Mouse (Mus musculus): ENCODE measurements at regions not wholly inside any gene's neighbourhood (a gene's known extent, or its start where the extent isn't known, plus 50 kb on each side); places are given as distances from the start of the nearest gene placed in this dataset.

GRCm38 (mm10) chrX:98375437-98375836 is 226.9 kb downstream of the Ar start:
- no peak for ATAC-seq (replicated peaks; ENCODE audit: poor library complexity)

GRCm38 (mm10) chrX:98380247-98380905 is 231.8 kb downstream of the Ar start:
- ATAC-seq (replicated peaks; ENCODE audit: poor library complexity), result peak; percentile 57

- ATAC-seq (replicated peaks; ENCODE audit: poor library complexity), result no peak
These were observed 235.4 kb downstream of the Ar start for GRCm38 (mm10) chrX:98384017-98384416.

GRCm38 (mm10) chrX:98392376-98392775 is 243.8 kb downstream of the Ar start:
- no peak for ATAC-seq (replicated peaks; ENCODE audit: poor library complexity)

- no peak for ATAC-seq (replicated peaks; ENCODE audit: poor library complexity)
These were observed 260.5 kb downstream of the Ar start for GRCm38 (mm10) chrX:98409090-98409489.

- no peak for ATAC-seq (replicated peaks; ENCODE audit: poor library complexity)
These were observed 270.9 kb downstream of the Ar start for GRCm38 (mm10) chrX:98419437-98419836.

- ATAC-seq (replicated peaks; ENCODE audit: poor library complexity), result no peak
These were observed 303.5 kb downstream of the Ar start for GRCm38 (mm10) chrX:98452026-98452425.

- no peak for ATAC-seq (replicated peaks; ENCODE audit: poor library complexity)
These were observed 328.1 kb downstream of the Ar start for GRCm38 (mm10) chrX:98476473-98477254.

All from megakaryocyte progenitor cell, adult 5-6 weeks (primary cell).